Mouse (Mus musculus) embryonic fibroblast, embryonic 13.5 days (primary cell): ENCODE measurements at regions not wholly inside any gene's neighbourhood (a gene's known extent, or its start where the extent isn't known, plus 50 kb on each side); places are given as distances from the start of the nearest gene placed in this dataset.

ENCODE experiments used
- CTCF ChIP-seq: IDR thresholded peaks from 2 replicates; pipeline ENCODE4 v1.5.1; 2011; ENCODE audit warnings: mild to moderate bottlenecking, control low read depth, low read length, moderate library complexity, borderline replicate concordance; ENCODE audit not compliant: insufficient read depth
- POLR2A ChIP-seq: IDR thresholded peaks from 2 replicates; pipeline ENCODE4 v1.6.1; 2011; ENCODE audit warnings: low read depth, mild to moderate bottlenecking, control low read depth, low read length, moderate library complexity

- TF ChIP-seq CTCF: peak; percentile 27; the same call in 1 of the 2 replicates
- no peak for TF ChIP-seq POLR2A
Measured at GRCm38 (mm10) chr3:124225982-124226381, 94.7 kb upstream of the Tram1l1 start.
